Comparison of ENCODE assay signal across 8 mouse cellular contexts in the genomic region with DNA sequence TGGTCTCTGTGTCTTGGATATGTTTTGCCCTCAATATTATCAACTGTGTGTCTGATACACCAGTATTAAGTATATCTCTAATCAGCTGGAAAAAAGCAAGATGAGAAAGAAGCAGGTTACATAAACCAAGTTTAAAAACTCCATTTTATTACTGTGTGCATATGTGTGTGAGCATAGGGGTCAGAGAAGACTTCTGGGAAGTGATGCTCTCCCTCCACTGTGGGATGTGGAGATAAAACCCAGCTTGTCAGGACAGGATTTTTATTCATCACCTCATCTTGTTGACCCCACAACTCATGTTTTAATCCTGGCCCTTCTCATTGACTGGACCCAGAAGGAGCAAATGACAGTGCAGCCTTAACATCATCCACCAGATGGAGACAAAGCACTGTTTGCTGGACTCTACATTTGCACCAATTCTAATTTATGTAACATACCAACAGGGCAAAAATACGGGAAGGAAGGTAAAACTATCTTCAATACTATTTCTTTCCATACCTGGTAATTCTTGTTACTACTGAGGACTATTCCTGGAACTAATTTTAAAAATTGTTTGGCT.
DNase-seq lines count a peak whose midpoint lies in the region; ATAC-seq lines count a peak whose summit lies in the region.

No protein-coding gene starts in this region.

- no peak overlapping the region for H3K4me2 ChIP-seq in forebrain, embryonic 12.5 days
- no peak overlapping the region for H3K4me2 ChIP-seq in limb, embryonic 11.5 days (ENCODE audit: low read depth, severe bottlenecking)

- H3K9me3 ChIP-seq in forebrain, embryonic 12.5 days, result no peaks in the 10 kb centered on the region
- H3K9me3 ChIP-seq in limb, embryonic 11.5 days (ENCODE audit: control insufficient read depth, low read length), result no peaks in the 10 kb centered on the region

- no peaks in the 10 kb centered on the region for H3K27me3 ChIP-seq in forebrain, embryonic 12.5 days
- no peaks in the 10 kb centered on the region for H3K27me3 ChIP-seq in limb, embryonic 11.5 days (ENCODE audit: control insufficient read depth, insufficient read depth, low read length)

- H3K9ac ChIP-seq in forebrain, embryonic 12.5 days, result no peak overlapping the region
- H3K9ac ChIP-seq in limb, embryonic 11.5 days (ENCODE audit: low read length), result no peak overlapping the region

- no peaks in the 10 kb centered on the region for H3K36me3 ChIP-seq in forebrain, embryonic 12.5 days (replicated peaks)
- no peaks in the 10 kb centered on the region for H3K36me3 ChIP-seq in limb, embryonic 11.5 days (ENCODE audit: control insufficient read depth, insufficient read depth, low read length)

- no peak overlapping the region for H3K4me3 ChIP-seq in forebrain, embryonic 12.5 days (replicated peaks)
- no peak overlapping the region for H3K4me3 ChIP-seq in limb, embryonic 11.5 days (ENCODE audit: low read depth, low read length)

- peak; percentile 75 for ATAC-seq in forebrain, embryonic 12.5 days (ENCODE audit: low FRiP score)
- ATAC-seq in limb, embryonic 11.5 days (ENCODE audit: insufficient number of reproducible peaks, low FRiP score, low TSS enrichment, low read depth), result no peak

- H3K27ac ChIP-seq in forebrain, embryonic 12.5 days, result no peak overlapping the region
- no peak overlapping the region for H3K27ac ChIP-seq in limb, embryonic 11.5 days (replicated peaks; ENCODE audit: low read depth, low read length)

- H3K4me1 ChIP-seq in forebrain, embryonic 12.5 days, result no peaks in the 10 kb centered on the region
- no peaks in the 10 kb centered on the region for H3K4me1 ChIP-seq in limb, embryonic 11.5 days (ENCODE audit: control insufficient read depth, insufficient read depth, low read length)

- 17% methylated on average over 1 of the region's 1 CpGs for WGBS in forebrain, embryonic 12.5 days
- WGBS in limb, embryonic 11.5 days, result 27% methylated on average over 1 of the region's 1 CpGs

- DNase-seq in thymus, postnatal 4 days, result peak; percentile 9
- no peak for DNase-seq in thymus, postnatal 10 days (ENCODE audit: low spot score in 2 of 2)
- peak; percentile 41 for DNase-seq in c-Kit-positive CD71-negative TER-119-negative erythroid progenitor cells, embryonic 14.5 days (ENCODE audit: low read depth)
- DNase-seq in kidney, adult 9 months, result peak; percentile 62
- DNase-seq in limb, embryonic 11.5 days (ENCODE audit: low spot score), result peak; percentile 71
- DNase-seq in retina, postnatal 1 day, result peak; percentile 72
- DNase-seq in gastrocnemius, adult 8-10 months (ENCODE audit: low spot score in 2 of 2), result no peak

Comparison
In these comparisons a context has a peak if more than half of its experiments do, and no peak if none do; other contexts are left out.
1. DNase-seq: peak in thymus, postnatal 4 days (single experiment), c-Kit-positive CD71-negative TER-119-negative erythroid progenitor cells, embryonic 14.5 days (single experiment), kidney, adult 9 months (single experiment), limb, embryonic 11.5 days (single experiment) and retina, postnatal 1 day (single experiment); none in thymus, postnatal 10 days (0 of 2) and gastrocnemius, adult 8-10 months (0 of 2).